Mouse (Mus musculus) intestine, postnatal 0 days (tissue): Measurements from ENCODE around the gene Rapgef4. TPM values are rescaled to one million over a fixed set of nuclear protein-coding genes. Genes with fewer than 3 reads are reported as not detected.

ENCODE experiments used
- ATAC-seq: fragments of 200-750 bp; cut with Nextera tagmentation; 2 replicates; pipeline ENCODE4 v1.8.0; 2017; ENCODE audit warnings: mild to moderate bottlenecking, moderate TSS enrichment, moderate library complexity
- H3K27ac ChIP-seq: fragments of 300-500 bp; sonication (generic); 2 replicates; pipeline ENCODE4 v1.5.1; 2014; ENCODE audit warnings: mild to moderate bottlenecking, low read depth, low read length, moderate library complexity
- H3K27me3 ChIP-seq: fragments of 300-500 bp; sonication (generic); replicated peaks from 2 replicates; pipeline ENCODE4 v1.6.1; 2014; ENCODE audit warnings: low read length, mixed read lengths; ENCODE audit not compliant: control insufficient read depth, insufficient read depth
- H3K36me3 ChIP-seq: fragments of 300-500 bp; sonication (generic); 2 replicates; pipeline ENCODE4 v1.6.1; 2014; ENCODE audit warnings: mild to moderate bottlenecking, moderate library complexity; ENCODE audit not compliant: control insufficient read depth, insufficient read depth
- H3K4me1 ChIP-seq: fragments of 300-500 bp; sonication (generic); replicated peaks from 2 replicates; pipeline ENCODE4 v1.6.1; 2014; ENCODE audit warnings: antibody characterized with exemption, low read length, mixed read lengths; ENCODE audit not compliant: control insufficient read depth, insufficient read depth
- H3K4me2 ChIP-seq: fragments of 300-500 bp; sonication (generic); replicated peaks from 2 replicates; pipeline ENCODE4 v1.6.1; 2014; ENCODE audit warnings: low read depth, mild to moderate bottlenecking, moderate library complexity
- H3K4me3 ChIP-seq: fragments of 300-500 bp; sonication (generic); 2 replicates; pipeline ENCODE4 v1.5.1; 2014; ENCODE audit warnings: low read depth, low read length
- H3K9ac ChIP-seq: fragments of 300-500 bp; sonication (generic); 2 replicates; pipeline ENCODE4 v1.6.1; 2014; ENCODE audit warnings: mild to moderate bottlenecking, low read depth, low read length
- H3K9me3 ChIP-seq: fragments of 300-500 bp; sonication (generic); 2 replicates; pipeline ENCODE4 v1.6.1; 2016; ENCODE audit warnings: mixed run types; ENCODE audit not compliant: control insufficient read depth
- CTCF ChIP-seq: sonication (generic); IDR thresholded peaks from 2 replicates; pipeline ENCODE4 v1.5.1; 2016; ENCODE audit warnings: low read depth, mild to moderate bottlenecking, control low read depth, antibody characterized with exemption, moderate library complexity
- WGBS: fragments of 180-500 bp; shearing (Covaris S2); extraction: QIAGEN DNeasy Blood & Tissue Kit; methylation state at CpG from one replicate; pipeline ENCODE4 v1.1.7; 2014; 5-methylcytosine and 5-hydroxymethylcytosine counted together
- polyA plus RNA-seq: library from polyadenylated mRNA; unstranded; fragments of >200 nt; fragmentation: Nextera tagmentation; extraction: Ambion mirVana; gene quantifications from 2 replicates; pipeline ENCODE4 v1.2.1, GENCODE M21; 2015

The Rapgef4 gene
- polyA plus RNA-seq, 1 experiment from 2014 or later = 2.7 TPM

- Histone ChIP-seq H3K9ac (no peak overlapping the region), H3K27ac (no peak overlapping the region), H3K9me3 (no peaks in the 10 kb centered on the region), H3K4me1 (no peaks in the 10 kb centered on the region), H3K27me3 (no peaks in the 10 kb centered on the region), H3K36me3 (no peaks in the 10 kb centered on the region), H3K4me3 (no peak overlapping the region), H3K4me2 (no peak overlapping the region)
- 85% methylated on average over 5 of the region's 5 CpGs for WGBS
- no peak for ATAC-seq
- no peak for TF ChIP-seq CTCF
Measured at GRCm38 (mm10) chr2:72205869-72206268, 224.8 kb downstream of the Rapgef4 start.

- Histone ChIP-seq H3K27me3 (no peaks in the 10 kb centered on the region), H3K36me3 (no peaks in the 10 kb centered on the region), H3K27ac (no peak overlapping the region), H3K4me2 (no peak overlapping the region), H3K9me3 (no peaks in the 10 kb centered on the region), H3K4me3 (no peak overlapping the region), H3K9ac (no peak overlapping the region), H3K4me1 (no peaks in the 10 kb centered on the region)
- no peak for TF ChIP-seq CTCF
- WGBS = 84% methylated on average over 4 of the region's 4 CpGs
- no peak for ATAC-seq
Measured at GRCm38 (mm10) chr2:72206530-72207248, 225.6 kb downstream of the Rapgef4 start.

DNA sequence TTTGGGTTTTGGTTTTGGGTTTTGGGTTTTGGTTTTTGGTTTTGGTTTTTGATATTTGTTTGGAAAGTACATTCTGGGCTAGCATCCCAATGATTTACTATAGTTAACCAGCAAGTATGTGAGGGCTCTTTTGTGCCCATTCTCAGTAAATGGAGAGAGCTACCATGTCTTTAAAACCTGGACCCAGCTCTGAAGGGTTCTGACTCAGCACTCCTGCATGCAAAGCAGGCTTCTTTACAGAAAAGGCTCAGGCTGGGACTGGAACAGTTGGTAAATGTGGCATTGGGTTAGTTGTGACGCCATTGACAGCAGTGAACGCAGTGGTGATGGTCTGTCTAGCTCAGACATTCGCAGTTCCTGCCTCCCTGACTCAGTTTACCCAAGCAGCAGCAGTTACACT, 236.3 kb downstream of the Rapgef4 start:
- no peak overlapping the region for H3K27ac ChIP-seq
- no peaks in the 10 kb centered on the region for H3K9me3 ChIP-seq
- H3K27me3 ChIP-seq = no peaks in the 10 kb centered on the region
- ATAC-seq = no peak
- no peaks in the 10 kb centered on the region for H3K4me1 ChIP-seq
- 85% methylated on average over 3 of the region's 3 CpGs for WGBS
- no peak overlapping the region for H3K9ac ChIP-seq
- H3K4me2 ChIP-seq = no peak overlapping the region
- H3K36me3 ChIP-seq = no peaks in the 10 kb centered on the region
- TF ChIP-seq CTCF = no peak
- no peak overlapping the region for H3K4me3 ChIP-seq

DNA sequence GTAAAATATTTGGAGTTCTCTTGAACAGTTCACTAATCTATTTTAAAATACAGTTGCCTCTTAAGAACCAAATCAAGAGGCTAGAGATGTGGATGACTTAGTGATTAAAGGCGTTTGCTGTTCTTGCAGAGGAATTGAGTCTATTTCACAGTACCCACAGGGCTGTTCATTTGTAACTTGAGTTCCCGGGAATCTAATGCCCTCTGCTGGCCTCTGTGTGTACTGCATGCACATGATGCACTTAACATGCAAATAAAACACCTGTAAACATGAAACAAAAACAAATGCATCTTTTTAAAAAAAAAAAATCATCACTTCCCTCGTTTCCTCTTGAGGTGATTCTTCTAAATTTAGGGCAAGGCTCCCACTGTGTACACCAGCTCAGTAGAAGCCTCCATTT, 238.9 kb downstream of the Rapgef4 start:
- Histone ChIP-seq H3K4me2 (no peak overlapping the region), H3K9ac (no peak overlapping the region), H3K36me3 (no peaks in the 10 kb centered on the region), H3K9me3 (no peaks in the 10 kb centered on the region), H3K27me3 (no peaks in the 10 kb centered on the region), H3K4me3 (no peak overlapping the region), H3K4me1 (no peaks in the 10 kb centered on the region), H3K27ac (no peak overlapping the region)
- peak; percentile 78 for TF ChIP-seq CTCF
- WGBS = 18% methylated on average over 3 of the region's 3 CpGs
- no peak for ATAC-seq

- H3K4me1 ChIP-seq = no peaks in the 10 kb centered on the region
- no peak overlapping the region for H3K27ac ChIP-seq
- no peak for ATAC-seq
- WGBS = 79% methylated on average over 11 of the region's 11 CpGs
- no peaks in the 10 kb centered on the region for H3K9me3 ChIP-seq
- H3K4me2 ChIP-seq = no peak overlapping the region
- no peaks in the 10 kb centered on the region for H3K36me3 ChIP-seq
- no peaks in the 10 kb centered on the region for H3K27me3 ChIP-seq
- H3K9ac ChIP-seq = no peak overlapping the region
- no peak for TF ChIP-seq CTCF
- no peak overlapping the region for H3K4me3 ChIP-seq
Measured at GRCm38 (mm10) chr2:72221283-72221682, 240.2 kb downstream of the Rapgef4 start.

DNA sequence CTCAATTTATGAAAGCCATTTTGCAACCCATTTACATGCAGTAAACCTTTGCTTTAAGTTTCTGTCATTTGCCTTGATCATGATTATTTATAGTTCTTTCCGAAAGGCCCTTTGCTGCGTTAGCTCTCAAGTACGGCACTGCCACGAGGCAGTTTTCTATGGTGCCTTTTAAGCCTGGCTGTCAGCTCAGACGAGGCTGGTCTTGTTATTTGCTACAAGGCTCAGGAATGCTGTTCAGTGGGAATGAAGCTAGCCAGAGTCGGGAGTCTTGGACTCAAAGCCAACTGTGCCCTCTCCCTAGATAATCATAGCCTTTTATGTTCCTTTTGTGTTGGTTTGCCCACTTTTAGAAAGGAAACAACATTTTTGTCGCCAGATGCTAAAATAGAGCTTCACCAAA, 240.7 kb downstream of the Rapgef4 start:
- 47% methylated on average over 7 of the region's 7 CpGs for WGBS
- H3K27me3 ChIP-seq = no peaks in the 10 kb centered on the region
- H3K9ac ChIP-seq = no peak overlapping the region
- H3K4me2 ChIP-seq = no peak overlapping the region
- no peak for ATAC-seq
- no peak for TF ChIP-seq CTCF
- no peaks in the 10 kb centered on the region for H3K4me1 ChIP-seq
- H3K36me3 ChIP-seq = no peaks in the 10 kb centered on the region
- no peaks in the 10 kb centered on the region for H3K9me3 ChIP-seq
- no peak overlapping the region for H3K4me3 ChIP-seq
- no peak overlapping the region for H3K27ac ChIP-seq
